Mouse (Mus musculus) ES-E14 (cell line): ENCODE data around the gene Ticrr.

Source experiments
- MAFK ChIP-seq: IDR thresholded peaks from 2 replicates; pipeline ENCODE4 v1.6.1; 2014; ENCODE audit warnings: mild to moderate bottlenecking, low read depth, low read length, inconsistent platforms; ENCODE audit not compliant: insufficient read depth
- ZC3H11A ChIP-seq: IDR thresholded peaks from 2 replicates; pipeline ENCODE4 v1.6.1; 2012; ENCODE audit warnings: low read depth, mild to moderate bottlenecking, inconsistent platforms, low read length, borderline replicate concordance

- TF ChIP-seq MAFK (no peak), ZC3H11A (no peak)
Measured at GRCm38 (mm10) chr7:79649005-79649404, 11.0 kb upstream of the Ticrr start.
